Mouse (Mus musculus): ENCODE data around the gene Dok3. TPM values are rescaled to one million over a fixed set of nuclear protein-coding genes. Genes with fewer than 3 reads are reported as not detected.

Dok3 gene
- polyA plus RNA-seq, 1 experiment from 2014 or later, result 1.8 TPM

DNA sequence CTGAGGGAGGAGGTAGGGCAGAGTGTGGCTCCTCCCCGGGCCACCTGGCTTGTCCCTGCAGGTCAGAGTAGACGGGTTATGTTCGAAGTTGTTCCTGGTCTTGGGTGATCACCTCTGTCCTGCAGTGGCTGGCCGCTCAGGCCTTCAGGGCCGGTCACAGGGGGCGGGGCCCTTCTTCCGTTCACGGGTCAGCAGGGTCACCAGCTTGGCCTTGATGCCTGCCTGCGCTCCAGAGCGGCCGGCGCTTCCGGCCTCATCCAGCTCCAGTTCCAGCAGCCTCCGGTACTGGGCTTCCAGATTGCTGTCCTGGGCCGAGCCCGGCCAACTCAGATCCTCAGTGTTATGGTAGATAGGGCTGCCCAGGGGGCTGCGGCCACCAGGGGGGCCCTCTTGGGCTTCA is 5.8 kb downstream of the Dok3 start:
- no peaks in the 10 kb centered on the region for H3K9me3 ChIP-seq (replicated peaks; ENCODE audit: low read length)
- no peaks in the 10 kb centered on the region for H3K27me3 ChIP-seq (ENCODE audit: insufficient read depth, low read length)
- peaks cover 5% of the 10 kb centered on the region; the same call in 1 of the 2 replicates for H3K4me1 ChIP-seq (replicated peaks; ENCODE audit: insufficient read depth, low read length)
- 30% methylated on average over 17 of the region's 17 CpGs for WGBS
- H3K4me3 ChIP-seq (replicated peaks; ENCODE audit: low read depth, low read length), result no peak overlapping the region
- no peaks in the 10 kb centered on the region for H3K36me3 ChIP-seq (ENCODE audit: insufficient read depth, low read length)
- 0 out of 2 replicates have a peak overlapping the region, but pooled peaks have one; percentile 25 for H3K27ac ChIP-seq
- DNase-seq (ENCODE audit: low spot score) (peak; percentile 48), ATAC-seq (replicated peaks; ENCODE audit: low FRiP score, low read depth) (peak; percentile 58)
- TF ChIP-seq CTCF (IDR thresholded peaks at IDR 0.05; ENCODE audit: low read depth), result no peak
- H3K4me2 ChIP-seq (ENCODE audit: low read length), result no peak overlapping the region
- 0 out of 2 replicates have a peak overlapping the region, but pooled peaks have one; percentile 5 for H3K9ac ChIP-seq (ENCODE audit: low read depth, low read length)

DNA sequence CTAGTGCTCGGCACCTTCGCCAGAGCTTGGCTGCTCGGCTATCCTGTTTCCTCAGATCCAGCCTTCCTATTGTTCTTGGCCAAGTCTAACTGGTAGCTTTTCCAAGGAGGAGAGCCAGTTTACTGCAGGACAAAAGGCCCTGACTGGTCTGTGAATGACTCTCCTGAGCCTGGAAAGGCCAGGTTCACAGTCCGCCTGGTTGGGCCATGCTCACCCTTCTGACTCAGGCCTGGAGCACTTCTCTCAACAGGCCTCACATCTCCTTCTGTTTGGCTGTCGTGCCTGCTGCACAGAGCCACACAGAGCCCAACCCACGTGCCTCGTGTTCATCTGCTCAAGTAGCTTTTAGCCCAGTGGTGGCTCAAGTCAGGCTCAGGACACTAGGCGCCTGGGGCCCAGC is 6.4 kb downstream of the Dok3 start:
- H3K9ac ChIP-seq (ENCODE audit: low read depth, low read length), result 0 out of 2 replicates have a peak overlapping the region, but pooled peaks have one; percentile 5
- no peak for DNase-seq (ENCODE audit: low spot score)
- H3K36me3 ChIP-seq (ENCODE audit: insufficient read depth, low read length), result no peaks in the 10 kb centered on the region
- no peak overlapping the region for H3K4me3 ChIP-seq (replicated peaks; ENCODE audit: low read depth, low read length)
- no peak for TF ChIP-seq CTCF (IDR thresholded peaks at IDR 0.05; ENCODE audit: low read depth)
- 0 out of 2 replicates have a peak, but pooled peaks have one; percentile 12 for ATAC-seq (replicated peaks; ENCODE audit: low FRiP score, low read depth)
- H3K4me2 ChIP-seq (ENCODE audit: low read length), result no peak overlapping the region
- H3K9me3 ChIP-seq (replicated peaks; ENCODE audit: low read length), result no peaks in the 10 kb centered on the region
- 49% methylated on average over 8 of the region's 8 CpGs for WGBS
- no peaks in the 10 kb centered on the region for H3K27me3 ChIP-seq (ENCODE audit: insufficient read depth, low read length)
- H3K4me1 ChIP-seq (replicated peaks; ENCODE audit: insufficient read depth, low read length), result peaks cover 5% of the 10 kb centered on the region; the same call in 1 of the 2 replicates
- 0 out of 2 replicates have a peak overlapping the region, but pooled peaks have one; percentile 25 for H3K27ac ChIP-seq

DNA sequence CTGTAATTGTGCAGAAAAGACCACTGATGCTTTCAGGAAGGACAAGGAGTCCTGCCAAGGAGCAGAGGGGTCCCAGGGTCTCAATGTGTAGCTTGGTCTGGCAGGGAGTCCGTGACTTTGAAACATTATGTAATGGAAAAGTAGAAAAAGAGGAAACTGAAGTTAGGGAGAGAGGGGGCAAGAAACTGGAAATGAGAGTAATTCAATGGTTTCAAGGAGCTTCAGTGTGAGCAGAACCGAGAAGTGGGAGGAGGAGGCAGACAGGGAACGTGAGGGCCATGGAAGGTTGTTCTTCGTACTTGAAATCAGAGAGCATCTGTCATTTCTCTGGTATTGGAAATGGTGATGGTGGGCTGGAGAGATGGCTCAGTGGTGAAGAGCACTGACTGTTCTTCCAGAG is 9.5 kb downstream of the Dok3 start:
- TF ChIP-seq CTCF (IDR thresholded peaks at IDR 0.05; ENCODE audit: low read depth), result no peak
- WGBS, result 69% methylated on average over 4 of the region's 4 CpGs
- H3K4me1 ChIP-seq (replicated peaks; ENCODE audit: insufficient read depth, low read length), result peaks cover 5% of the 10 kb centered on the region; the same call in 1 of the 2 replicates
- DNase-seq (ENCODE audit: low spot score) (no peak), ATAC-seq (replicated peaks; ENCODE audit: low FRiP score, low read depth) (no peak)
- no peaks in the 10 kb centered on the region for H3K9me3 ChIP-seq (replicated peaks; ENCODE audit: low read length)
- H3K4me3 ChIP-seq (replicated peaks; ENCODE audit: low read depth, low read length), result no peak overlapping the region
- H3K36me3 ChIP-seq (ENCODE audit: insufficient read depth, low read length), result no peaks in the 10 kb centered on the region
- no peak overlapping the region for H3K9ac ChIP-seq (ENCODE audit: low read depth, low read length)
- H3K4me2 ChIP-seq (ENCODE audit: low read length), result no peak overlapping the region
- H3K27me3 ChIP-seq (ENCODE audit: insufficient read depth, low read length), result peaks cover 4% of the 10 kb centered on the region; the same call in 1 of the 2 replicates
- H3K27ac ChIP-seq, result no peak overlapping the region

DNA sequence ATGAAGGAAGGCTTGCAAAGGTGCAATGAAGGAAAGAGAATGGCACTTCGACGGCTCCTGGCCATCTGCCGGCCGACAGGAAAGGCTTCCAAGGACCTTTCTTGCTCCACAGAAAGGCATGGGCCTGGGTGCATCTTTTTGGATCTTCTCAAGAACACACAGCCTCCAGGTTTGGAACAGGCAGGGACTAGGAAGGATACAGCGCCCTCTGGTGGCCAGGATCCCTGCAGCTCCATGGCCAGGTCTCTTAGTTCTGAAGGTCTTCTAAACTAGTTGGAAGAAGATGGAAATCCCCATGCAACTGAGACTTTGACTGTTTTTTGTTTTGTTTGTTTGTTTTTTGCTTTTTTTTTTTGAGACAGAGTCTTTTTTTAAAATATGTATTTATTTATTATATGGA is 12.1 kb downstream of the Dok3 start:
- H3K9me3 ChIP-seq (replicated peaks; ENCODE audit: low read length), result no peaks in the 10 kb centered on the region
- no peaks in the 10 kb centered on the region for H3K36me3 ChIP-seq (ENCODE audit: insufficient read depth, low read length)
- peaks cover 5% of the 10 kb centered on the region; the same call in 1 of the 2 replicates for H3K27me3 ChIP-seq (ENCODE audit: insufficient read depth, low read length)
- H3K27ac ChIP-seq, result no peak overlapping the region
- peak; percentile 95 for TF ChIP-seq CTCF (IDR thresholded peaks at IDR 0.05; ENCODE audit: low read depth)
- peaks cover 5% of the 10 kb centered on the region for H3K4me1 ChIP-seq (replicated peaks; ENCODE audit: insufficient read depth, low read length)
- H3K4me2 ChIP-seq (ENCODE audit: low read length), result no peak overlapping the region
- no peak overlapping the region for H3K4me3 ChIP-seq (replicated peaks; ENCODE audit: low read depth, low read length)
- no peak for ATAC-seq (replicated peaks; ENCODE audit: low FRiP score, low read depth)
- H3K9ac ChIP-seq (ENCODE audit: low read depth, low read length), result no peak overlapping the region
- WGBS, result 7% methylated on average over 5 of the region's 5 CpGs
- peak; percentile 91 for DNase-seq (ENCODE audit: low spot score)

DNA sequence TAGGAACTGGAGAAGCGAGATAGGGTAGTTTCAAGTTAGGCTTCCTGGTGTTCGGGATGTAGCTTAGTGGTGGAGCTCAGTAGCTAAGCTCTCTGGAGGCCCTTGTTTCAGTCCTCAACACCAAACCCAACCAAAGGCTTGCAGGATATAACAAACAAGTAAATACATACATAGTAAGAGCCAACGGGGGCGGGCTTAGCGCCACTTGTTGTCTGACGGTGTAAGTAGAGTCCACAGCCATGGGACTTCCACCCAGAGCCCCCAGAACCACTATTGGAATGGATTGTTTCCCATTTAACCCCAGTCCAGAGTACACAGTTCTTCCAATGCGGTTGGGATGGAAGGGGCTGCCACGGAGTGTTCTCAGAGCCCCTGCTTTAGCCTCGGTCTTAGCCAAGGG is 15.3 kb downstream of the Dok3 start:
- TF ChIP-seq CTCF (IDR thresholded peaks at IDR 0.05; ENCODE audit: low read depth), result no peak
- H3K27ac ChIP-seq, result no peak overlapping the region
- peak overlapping the region; percentile 89 for H3K4me2 ChIP-seq (ENCODE audit: low read length)
- peaks cover 5% of the 10 kb centered on the region; the same call in 1 of the 2 replicates for H3K27me3 ChIP-seq (ENCODE audit: insufficient read depth, low read length)
- H3K9me3 ChIP-seq (replicated peaks; ENCODE audit: low read length), result no peaks in the 10 kb centered on the region
- H3K4me1 ChIP-seq (replicated peaks; ENCODE audit: insufficient read depth, low read length), result peaks cover 22% of the 10 kb centered on the region
- ATAC-seq (replicated peaks; ENCODE audit: low FRiP score, low read depth) (no peak), DNase-seq (ENCODE audit: low spot score) (no peak)
- H3K4me3 ChIP-seq (replicated peaks; ENCODE audit: low read depth, low read length), result peak overlapping the region; percentile 90
- peak overlapping the region; percentile 82; the same call in 1 of the 2 replicates for H3K9ac ChIP-seq (ENCODE audit: low read depth, low read length)
- peaks cover under 1% of the 10 kb centered on the region; the same call in 1 of the 2 replicates for H3K36me3 ChIP-seq (ENCODE audit: insufficient read depth, low read length)
- WGBS, result 33% methylated on average over 9 of the region's 9 CpGs

DNA sequence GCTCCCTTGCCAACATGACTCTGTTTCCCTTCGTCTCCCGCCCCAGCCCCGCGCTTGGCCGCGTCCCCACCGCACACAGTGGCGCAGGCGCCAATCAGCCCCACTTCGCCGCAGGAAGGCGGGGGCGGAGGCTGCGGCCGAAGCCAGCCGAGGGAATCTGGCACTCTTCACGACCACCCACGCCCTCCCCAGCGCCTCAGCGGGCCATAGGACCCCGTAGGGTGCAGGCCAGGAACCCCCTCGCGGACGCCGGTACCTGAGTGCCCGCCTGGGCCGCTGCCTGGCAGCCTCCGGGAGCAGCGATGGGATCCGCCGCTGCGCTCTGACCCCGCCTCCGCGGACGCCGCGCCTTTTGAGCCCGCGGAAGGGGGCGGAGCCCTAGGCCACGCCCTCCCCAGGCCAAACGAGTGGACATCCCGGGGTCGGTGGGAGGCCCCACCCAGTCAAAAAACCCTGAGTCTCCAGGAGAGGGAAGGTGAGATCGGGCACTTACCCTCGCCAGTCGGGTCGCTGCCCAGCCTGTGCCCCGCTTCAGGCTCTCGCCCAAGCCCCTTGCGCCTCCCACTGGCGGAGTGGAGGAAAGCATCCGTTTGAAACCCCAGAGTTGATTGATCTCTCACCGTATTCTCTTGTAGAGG is 15.9 kb downstream of the Dok3 start, which contains the start of gene Pdlim7:
Pdlim7 (minus strand) TSS at position 566 of the 638 bp plus-strand sequence.
- peak; percentile 79 for ATAC-seq (replicated peaks; ENCODE audit: low FRiP score, low read depth)
- TF ChIP-seq CTCF (IDR thresholded peaks at IDR 0.05; ENCODE audit: low read depth), result peak; percentile 87

More for the DNA sequence above, 15.9 kb downstream of the Dok3 start, which contains the start of gene Pdlim7:
- Histone ChIP-seq H3K27me3 (ENCODE audit: insufficient read depth, low read length) (peaks cover 5% of the 10 kb centered on the region; the same call in 1 of the 2 replicates), H3K4me3 (replicated peaks; ENCODE audit: low read depth, low read length) (peak within 1 kb of the TSS; percentile 90), H3K9me3 (replicated peaks; ENCODE audit: low read length) (no peaks in the 10 kb centered on the region), H3K4me2 (ENCODE audit: low read length) (peak within 1 kb of the TSS; percentile 89), H3K36me3 (ENCODE audit: insufficient read depth, low read length) (peaks cover 6% of the 10 kb centered on the region; the same call in 1 of the 2 replicates), H3K27ac (peak within 1 kb of the TSS; percentile 86), H3K9ac (ENCODE audit: low read depth, low read length) (peak within 1 kb of the TSS; percentile 82), H3K4me1 (replicated peaks; ENCODE audit: insufficient read depth, low read length) (peaks cover 22% of the 10 kb centered on the region)
- DNase-seq (ENCODE audit: low spot score), result peak; percentile 91
- WGBS, result under 1% methylated on average over 54 of the region's 55 CpGs
